Mouse (Mus musculus) megakaryocyte, embryonic 14.5 days (primary cell): Measurements from ENCODE around the gene Slc30a4. TPM values are rescaled to one million over a fixed set of nuclear protein-coding genes. Genes with fewer than 3 reads are reported as not detected.

Experiments used
- H3K27me3 ChIP-seq: replicated peaks from 2 replicates; pipeline ENCODE3; 2012; ENCODE audit warnings: inconsistent platforms
- H3K36me3 ChIP-seq: replicated peaks from 2 replicates; pipeline ENCODE3; 2012; ENCODE audit warnings: low read length, inconsistent platforms, mixed read lengths
- H3K4me1 ChIP-seq: 2 replicates; pipeline ENCODE4 v1.6.1; 2012; ENCODE audit warnings: inconsistent platforms
- H3K4me3 ChIP-seq: replicated peaks from 2 replicates; pipeline ENCODE3; 2012; ENCODE audit warnings: moderate library complexity, mild to moderate bottlenecking, inconsistent platforms
- H3K9me3 ChIP-seq: 2 replicates; pipeline ENCODE4 v1.6.1; 2012; ENCODE audit warnings: inconsistent platforms
- FLI1 ChIP-seq: IDR thresholded peaks from 2 replicates; pipeline ENCODE4 v1.6.1; 2012; ENCODE audit warnings: low read length, inconsistent platforms, mixed read lengths
- GATA1 ChIP-seq: IDR thresholded peaks from 3 replicates; pipeline ENCODE4 v1.6.1; 2012; ENCODE audit warnings: mixed read lengths, low read length, inconsistent platforms, borderline replicate concordance
- polyA plus RNA-seq: library from polyadenylated mRNA; stranded (reverse); fragments of >175 nt; gene quantifications from 2 replicates; pipeline ENCODE4 v1.2.3, GENCODE M21; 2012; ENCODE audit warnings: low replicate concordance; ENCODE audit not compliant: insufficient read depth

Gene Slc30a4
- not detected in 2 replicates for polyA plus RNA-seq

- H3K27me3 ChIP-seq: peaks cover 63% of the 10 kb centered on the region
- H3K4me1 ChIP-seq: peaks cover 9% of the 10 kb centered on the region
- no peaks in the 10 kb centered on the region for H3K36me3 ChIP-seq
- TF ChIP-seq FLI1 (no peak), GATA1 (no peak)
- no peaks in the 10 kb centered on the region for H3K9me3 ChIP-seq
- H3K4me3 ChIP-seq: peak within 1 kb of the TSS; percentile 92
Measured at GRCm38 (mm10) chr2:122702181-122703036, at the start of gene Slc30a4. Gene Slc30a4 (minus strand): TSS chr2:122702663.

GRCm38 (mm10) chr2:122746461-122746860 lies 44.0 kb upstream of the Slc30a4 start:
- Histone ChIP-seq H3K9me3 (no peaks in the 10 kb centered on the region), H3K27me3 (no peaks in the 10 kb centered on the region), H3K36me3 (peaks cover 75% of the 10 kb centered on the region), H3K4me3 (no peak overlapping the region), H3K4me1 (peaks cover under 1% of the 10 kb centered on the region; the same call in 1 of the 2 replicates)
- no peak for TF ChIP-seq GATA1
- TF ChIP-seq FLI1: no peak

DNA sequence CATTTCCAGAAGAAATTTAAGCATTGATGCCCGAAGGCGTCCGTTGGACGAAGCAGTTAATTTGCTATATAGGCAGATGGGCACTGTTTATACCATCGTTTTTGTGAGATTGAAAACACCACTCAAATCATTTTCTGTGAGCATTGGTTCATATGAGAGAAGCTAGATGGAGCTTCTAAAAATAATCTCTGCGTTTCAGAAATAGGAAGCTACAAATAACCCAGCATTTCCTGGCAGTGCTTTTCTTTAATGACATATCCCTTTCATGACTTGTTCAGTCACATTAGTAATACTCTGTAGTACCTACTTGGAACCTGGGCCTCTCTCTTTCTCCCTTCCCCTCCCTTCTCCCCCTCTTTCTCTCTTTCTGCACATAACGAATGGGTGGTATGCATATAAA lies 36.6 kb upstream of the Slc30a4 start:
- Histone ChIP-seq H3K9me3 (no peaks in the 10 kb centered on the region), H3K4me1 (peaks cover 19% of the 10 kb centered on the region), H3K36me3 (peaks cover 23% of the 10 kb centered on the region), H3K27me3 (peaks cover 13% of the 10 kb centered on the region), H3K4me3 (peak overlapping the region; percentile 99)
- no peak for TF ChIP-seq GATA1
- no peak for TF ChIP-seq FLI1

- TF ChIP-seq GATA1: no peak
- no peak for TF ChIP-seq FLI1
- H3K4me3 ChIP-seq: peak within 1 kb of the TSS; percentile 99
- peaks cover 19% of the 10 kb centered on the region for H3K4me1 ChIP-seq
- peaks cover 14% of the 10 kb centered on the region for H3K36me3 ChIP-seq
- H3K9me3 ChIP-seq: no peaks in the 10 kb centered on the region
- peaks cover 14% of the 10 kb centered on the region for H3K27me3 ChIP-seq
Measured at GRCm38 (mm10) chr2:122737894-122738830, 35.7 kb upstream of the Slc30a4 start, which contains the start of gene Bloc1s6. Gene Bloc1s6 (plus strand): TSS chr2:122738503.

GRCm38 (mm10) chr2:122731456-122731855 lies 29.0 kb upstream of the Slc30a4 start:
- no peaks in the 10 kb centered on the region for H3K9me3 ChIP-seq
- H3K4me3 ChIP-seq: no peak overlapping the region
- H3K4me1 ChIP-seq: no peaks in the 10 kb centered on the region
- H3K36me3 ChIP-seq: no peaks in the 10 kb centered on the region
- no peak for TF ChIP-seq GATA1
- no peak for TF ChIP-seq FLI1
- peaks cover 37% of the 10 kb centered on the region for H3K27me3 ChIP-seq

- 0 out of 2 replicates have a peak, but pooled peaks cover 3% of the 10 kb centered on the region for H3K4me1 ChIP-seq
- peaks cover 6% of the 10 kb centered on the region for H3K9me3 ChIP-seq
- TF ChIP-seq FLI1 (no peak), GATA1 (no peak)
- peaks cover 22% of the 10 kb centered on the region for H3K27me3 ChIP-seq
- H3K4me3 ChIP-seq: no peak overlapping the region
- H3K36me3 ChIP-seq: no peaks in the 10 kb centered on the region
Measured at GRCm38 (mm10) chr2:122725604-122726003, 23.1 kb upstream of the Slc30a4 start.

DNA sequence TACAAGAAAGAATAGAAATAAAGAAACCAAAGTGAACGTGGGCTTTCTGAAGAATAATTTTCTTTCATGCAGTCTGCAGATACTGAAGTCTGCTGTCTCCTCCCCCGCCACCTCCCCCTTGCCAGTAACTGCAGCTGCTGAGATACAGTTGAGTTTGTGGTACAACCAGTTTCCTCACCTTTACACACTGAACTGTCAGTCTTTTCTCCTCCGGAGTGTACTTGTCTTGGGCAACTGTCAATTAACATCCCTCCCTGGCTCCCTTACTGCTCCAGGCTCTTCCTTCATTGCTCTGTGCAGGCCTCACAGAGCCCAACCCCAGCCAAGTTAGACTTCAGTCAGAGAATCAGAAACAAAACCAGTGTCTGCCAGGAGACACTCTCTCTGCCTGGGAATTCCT lies 18.1 kb upstream of the Slc30a4 start:
- Histone ChIP-seq H3K4me1 (no peaks in the 10 kb centered on the region), H3K9me3 (peaks cover 6% of the 10 kb centered on the region), H3K27me3 (peaks cover 9% of the 10 kb centered on the region), H3K36me3 (no peaks in the 10 kb centered on the region), H3K4me3 (no peak overlapping the region)
- TF ChIP-seq FLI1: no peak

GRCm38 (mm10) chr2:122719232-122719631 lies 16.8 kb upstream of the Slc30a4 start:
- Histone ChIP-seq H3K27me3 (peaks cover 8% of the 10 kb centered on the region), H3K9me3 (peaks cover 6% of the 10 kb centered on the region), H3K4me3 (no peak overlapping the region), H3K36me3 (no peaks in the 10 kb centered on the region), H3K4me1 (no peaks in the 10 kb centered on the region)
- no peak for TF ChIP-seq GATA1
- TF ChIP-seq FLI1: no peak

GRCm38 (mm10) chr2:122716301-122716842 lies 13.9 kb upstream of the Slc30a4 start:
- no peaks in the 10 kb centered on the region for H3K9me3 ChIP-seq
- TF ChIP-seq GATA1 (no peak), FLI1 (no peak)
- H3K27me3 ChIP-seq: peaks cover 3% of the 10 kb centered on the region
- H3K4me1 ChIP-seq: peaks cover 3% of the 10 kb centered on the region
- no peaks in the 10 kb centered on the region for H3K36me3 ChIP-seq
- H3K4me3 ChIP-seq: no peak overlapping the region
